Mouse (Mus musculus) stomach, adult 2 months (tissue): Measurements from ENCODE around the gene Sag. TPM values are rescaled to one million over a fixed set of nuclear protein-coding genes. Genes with fewer than 3 reads are reported as not detected.

Source experiments
- polyA plus RNA-seq: library from polyadenylated mRNA; depleted of rRNA; stranded (reverse); fragments of >200 nt; gene quantifications from 2 replicates; pipeline ENCODE4 v1.2.3, GENCODE M21; 2012; rRNA removed

Gene Sag
- polyA plus RNA-seq = 0.03 and 0.10 TPM in 2 replicates

DNA sequence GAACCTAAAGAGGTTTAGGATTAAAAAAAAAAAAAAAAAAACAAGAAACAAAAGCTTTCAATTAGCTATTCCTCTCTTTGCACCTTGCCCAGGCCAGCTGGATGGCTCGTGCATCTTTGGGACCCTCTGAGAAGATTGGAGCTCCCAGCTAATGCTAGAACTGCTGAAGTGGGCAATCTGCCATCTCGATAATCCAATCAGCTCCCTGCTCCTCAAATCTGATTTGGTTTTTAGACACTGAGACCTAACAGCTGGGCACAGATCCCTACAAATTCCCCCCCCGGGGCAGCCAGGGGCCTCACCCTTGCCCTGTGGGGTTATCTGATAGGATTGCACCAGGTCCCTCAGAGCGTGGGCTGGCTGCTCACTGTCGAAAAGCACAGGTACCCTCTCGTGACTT lies at the start of gene Sag:
Sag (plus strand) TSS at position 105 of the 400 bp plus-strand sequence.

GRCm38 (mm10) chr1:87755641-87756470 lies 47.6 kb upstream of the Sag start, which contains the start of gene Atg16l1:
Atg16l1 (plus strand) TSS chr1:87755870.

DNA sequence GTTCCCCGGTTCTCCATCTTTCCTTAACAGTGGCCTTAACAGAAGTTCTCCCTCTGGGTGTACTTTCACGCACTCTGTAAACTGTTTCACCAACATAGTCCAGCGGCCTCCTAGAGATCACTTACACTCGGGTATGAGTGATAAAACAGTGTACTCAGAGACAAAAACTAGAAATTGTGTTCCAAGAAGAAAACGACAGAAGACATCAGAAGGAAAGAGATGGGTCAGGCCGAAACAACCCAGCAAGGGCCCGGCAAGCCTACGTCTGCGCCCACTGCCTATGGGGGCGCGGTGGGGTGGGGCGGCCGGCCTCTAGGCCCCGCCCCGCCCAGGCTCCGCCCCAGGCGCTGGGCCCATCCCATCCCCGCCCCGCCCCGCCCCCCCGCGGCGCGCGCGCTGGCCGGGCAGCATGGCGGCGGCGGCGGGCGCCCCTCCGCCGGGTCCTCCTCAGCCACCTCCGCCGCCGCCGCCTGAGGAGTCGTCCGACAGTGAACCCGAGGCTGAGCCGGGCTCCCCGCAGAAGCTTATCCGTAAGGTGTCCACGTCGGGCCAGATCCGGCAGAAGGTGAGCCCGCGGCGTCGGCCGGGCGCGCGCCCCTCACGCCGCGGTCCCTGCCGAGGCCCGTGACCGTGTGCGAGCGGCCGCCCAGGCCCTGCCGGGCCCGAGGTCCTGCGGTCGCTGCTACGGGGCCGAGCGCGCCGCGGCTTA lies 49.6 kb downstream of the Sag start, which contains the start of gene Dgkd:
Dgkd (plus strand) TSS at position 396 of the 709 bp plus-strand sequence.

Other genes starting within 250 kb of the Sag start
- 7.2 and 8.1 TPM in 2 replicates for gene Ngef, start 229.8 kb upstream of the Sag start, polyA plus RNA-seq
- gene Inpp5d, start 183.4 kb upstream of the Sag start, polyA plus RNA-seq = 2.0 and 11.9 TPM in 2 replicates
- gene Atg16l1, start 47.8 kb upstream of the Sag start, polyA plus RNA-seq = 6.8 and 7.0 TPM in 2 replicates
- 12.4 and 14.8 TPM in 2 replicates for gene Dgkd, start 49.6 kb downstream of the Sag start, polyA plus RNA-seq
- gene Usp40, start 204.9 kb downstream of the Sag start, polyA plus RNA-seq = 1.6 and 1.9 TPM in 2 replicates